Mouse (Mus musculus): ENCODE measurements at regions not wholly inside any gene's neighbourhood (a gene's known extent, or its start where the extent isn't known, plus 50 kb on each side); places are given as distances from the start of the nearest gene placed in this dataset.
"Not testable (repeated sequence)": the region's sequence is repeated elsewhere in the genome, so short reads cannot be mapped to it uniquely, and the experiment has no call there.

DNA sequence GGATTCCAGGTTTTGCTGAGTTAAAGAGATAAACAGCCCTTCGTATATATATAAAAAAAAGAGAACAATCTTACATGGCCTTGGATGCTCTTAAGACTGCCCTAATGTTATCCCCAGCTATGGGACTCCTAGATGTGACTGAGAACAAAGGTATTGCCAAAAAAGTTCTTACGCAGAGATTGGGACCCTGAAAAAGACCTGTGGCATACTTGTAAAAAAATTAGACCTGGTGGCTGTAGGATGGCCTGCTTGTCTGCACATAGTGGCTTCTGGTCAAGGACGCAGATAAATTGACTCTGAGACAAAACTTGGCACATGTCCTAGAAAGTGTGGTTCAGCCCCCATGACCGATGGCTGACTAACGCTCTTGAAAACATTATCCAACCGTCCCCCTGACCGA lies 283.1 kb downstream of the Mtrr start:
- DNase-seq (ENCODE audit: low spot score in 2 of 2) = not testable (repeated sequence)

DNA sequence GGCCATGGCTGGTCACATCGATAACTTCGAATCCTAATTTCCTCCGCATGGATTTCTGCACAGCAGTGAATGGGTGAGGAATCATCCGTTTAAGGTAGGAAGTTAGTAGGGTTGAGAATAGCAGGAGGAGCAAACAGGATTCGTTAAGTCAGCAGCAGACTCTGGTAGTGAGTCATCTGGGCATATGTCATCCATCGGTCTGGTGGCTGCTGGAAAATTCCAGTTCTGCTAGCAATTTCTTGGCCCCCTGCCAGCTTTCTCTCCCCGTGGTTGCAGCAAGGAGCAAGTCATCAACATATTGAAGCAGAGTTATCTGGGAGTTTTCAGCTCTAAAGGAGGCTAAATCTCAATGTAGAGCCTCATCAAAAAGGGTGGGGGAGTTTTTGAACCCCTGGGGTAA lies 323.7 kb downstream of the Mtrr start:
- peak; percentile 36 to 38 for DNase-seq (ENCODE audit: low spot score in 2 of 2)
